Mouse (Mus musculus): ENCODE measurements around the gene Ptprt. TPM values are rescaled to one million over a fixed set of nuclear protein-coding genes. Genes with fewer than 3 reads are reported as not detected.

Ptprt gene
- total RNA-seq, 2 experiments from 2014 or later, result 0.03 TPM

- no peak for DNase-seq (ENCODE audit: low spot score in 2 of 2)
Observed at GRCm38 (mm10) chr2:162413073-162413812, 247.7 kb downstream of the Ptprt start.

DNA sequence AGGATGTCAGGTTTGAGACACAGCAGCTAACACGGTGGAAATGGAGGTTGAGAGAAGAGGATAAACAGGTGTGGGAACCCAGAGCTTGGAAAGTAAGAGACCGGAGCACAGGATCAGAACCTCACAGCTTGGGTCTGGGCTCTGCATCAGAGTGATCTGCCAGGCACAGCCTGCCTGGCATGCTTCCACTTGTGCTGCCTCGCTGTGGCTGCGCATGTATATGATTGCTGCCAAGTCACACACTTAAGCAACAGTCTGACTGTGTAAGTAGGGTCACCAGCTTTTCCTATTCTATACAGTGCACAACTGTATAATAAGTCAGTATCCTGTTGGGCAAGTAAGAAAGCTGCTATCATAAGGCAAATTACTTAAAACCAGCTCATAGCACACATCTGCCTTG is 249.9 kb downstream of the Ptprt start:
- no peak for DNase-seq (ENCODE audit: low spot score in 2 of 2)

DNA sequence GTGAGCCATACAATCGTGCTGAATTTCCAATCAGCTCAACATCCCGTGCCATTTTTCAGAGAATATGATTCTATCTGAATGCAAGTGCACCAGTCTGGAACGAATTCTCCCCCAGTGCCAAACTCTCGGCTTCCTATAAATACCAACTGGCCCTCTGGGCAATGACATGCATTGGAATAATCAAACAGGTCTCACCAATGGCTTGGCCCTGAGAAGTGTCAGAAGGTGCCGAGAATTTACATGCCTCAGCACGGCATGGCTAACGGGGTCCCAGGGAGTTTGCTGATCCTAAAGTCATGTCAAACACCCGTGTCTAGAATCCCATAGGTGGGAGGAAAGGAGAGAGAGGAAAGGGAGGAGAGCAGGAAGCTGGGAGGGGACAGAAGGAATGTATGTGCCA is 251.7 kb downstream of the Ptprt start:
- DNase-seq (ENCODE audit: low spot score in 2 of 2), result no peak

DNA sequence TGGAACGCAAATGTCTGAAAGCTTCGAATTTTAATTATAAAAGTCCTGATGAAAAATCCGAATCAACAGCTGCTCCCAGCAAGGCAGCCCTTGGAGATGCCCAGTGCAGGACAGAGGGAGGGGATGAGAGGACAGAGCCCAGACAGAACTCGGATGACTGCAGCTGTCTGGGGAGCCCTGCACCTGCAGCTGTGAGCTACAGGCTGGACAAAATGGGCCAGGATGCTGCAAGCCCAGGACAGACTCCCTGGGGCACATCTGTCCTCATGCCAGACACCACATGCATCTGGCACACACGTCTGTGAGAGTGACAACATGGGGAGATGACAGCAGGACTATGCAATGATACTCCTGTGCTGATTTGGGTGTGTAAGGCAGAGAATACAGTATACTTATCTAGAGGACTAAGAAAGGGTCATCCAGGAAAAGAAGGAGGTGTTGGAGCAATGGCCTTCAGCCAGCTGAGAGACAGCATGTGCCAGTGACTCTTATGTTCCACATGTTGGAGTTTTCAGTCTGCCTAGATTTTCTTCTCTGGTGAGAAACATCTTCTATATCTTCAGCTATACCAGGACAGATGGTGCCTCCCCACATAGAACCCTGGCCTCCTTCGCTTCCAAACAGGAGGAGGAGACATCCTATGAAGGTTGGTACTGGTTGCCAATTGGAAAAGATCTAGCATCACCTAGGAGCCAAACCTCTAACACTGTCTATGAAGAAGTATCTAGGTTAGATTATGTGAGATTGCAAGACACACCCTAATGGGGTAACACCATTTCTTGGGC is 259.4 kb downstream of the Ptprt start:
- no peak for DNase-seq (ENCODE audit: low spot score in 2 of 2)

- DNase-seq (ENCODE audit: low spot score in 2 of 2), result no peak
Observed at GRCm38 (mm10) chr2:162394601-162395000, 266.3 kb downstream of the Ptprt start.

- DNase-seq (ENCODE audit: low spot score in 2 of 2), result no peak
Observed at GRCm38 (mm10) chr2:162391834-162392233, 269.1 kb downstream of the Ptprt start.

DNA sequence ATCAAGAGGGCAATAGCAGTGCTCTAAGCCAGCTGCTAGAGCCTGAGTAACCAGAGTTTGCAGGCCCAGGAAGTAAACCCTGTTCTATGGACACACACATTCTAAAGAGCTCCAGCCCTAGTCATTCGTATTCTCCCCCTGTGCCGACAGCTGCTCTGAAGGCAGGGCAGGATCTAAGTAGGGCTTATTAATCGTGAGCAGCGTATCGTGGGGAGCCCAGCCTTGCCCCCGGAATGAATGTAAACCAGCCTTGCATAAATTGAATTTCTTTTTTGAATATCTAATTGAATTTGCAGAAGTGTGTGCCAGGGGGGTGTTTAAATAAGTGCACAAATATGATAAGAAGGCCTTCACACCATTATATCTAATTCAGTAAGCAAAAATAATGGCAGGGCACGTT is 283.6 kb downstream of the Ptprt start:
- DNase-seq (ENCODE audit: low spot score in 2 of 2), result no peak

DNA sequence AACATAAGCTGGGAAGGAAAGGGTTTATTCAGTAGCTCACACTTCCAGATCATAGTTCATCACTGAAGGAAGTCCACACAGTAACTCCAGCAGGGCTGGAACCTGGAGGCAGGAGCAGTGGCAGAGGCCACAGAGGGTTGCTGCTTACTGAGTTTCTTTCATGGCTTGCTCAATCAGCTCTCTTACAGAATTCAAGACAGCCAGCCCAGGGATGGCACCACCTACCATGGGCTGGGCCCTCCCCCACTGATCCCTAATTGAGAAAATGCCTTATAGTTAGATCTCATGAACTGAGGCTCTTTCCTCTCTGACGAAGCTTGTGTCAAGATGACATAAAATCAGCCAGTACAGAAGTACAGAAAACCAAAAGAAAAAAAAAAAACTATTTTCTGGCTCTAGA is 311.9 kb downstream of the Ptprt start:
- no peak for DNase-seq (ENCODE audit: low spot score in 2 of 2)

- DNase-seq (ENCODE audit: low spot score in 2 of 2), result no peak
Observed at GRCm38 (mm10) chr2:162341846-162342245, 319.1 kb downstream of the Ptprt start.

- no peak for DNase-seq (ENCODE audit: low spot score in 2 of 2)
Observed at GRCm38 (mm10) chr2:162340231-162340630, 320.7 kb downstream of the Ptprt start.

- DNase-seq (ENCODE audit: low spot score in 2 of 2), result no peak
Observed at GRCm38 (mm10) chr2:162332066-162332683, 328.8 kb downstream of the Ptprt start.

- no peak for DNase-seq (ENCODE audit: low spot score in 2 of 2)
Observed at GRCm38 (mm10) chr2:162329430-162329829, 331.5 kb downstream of the Ptprt start.

DNA sequence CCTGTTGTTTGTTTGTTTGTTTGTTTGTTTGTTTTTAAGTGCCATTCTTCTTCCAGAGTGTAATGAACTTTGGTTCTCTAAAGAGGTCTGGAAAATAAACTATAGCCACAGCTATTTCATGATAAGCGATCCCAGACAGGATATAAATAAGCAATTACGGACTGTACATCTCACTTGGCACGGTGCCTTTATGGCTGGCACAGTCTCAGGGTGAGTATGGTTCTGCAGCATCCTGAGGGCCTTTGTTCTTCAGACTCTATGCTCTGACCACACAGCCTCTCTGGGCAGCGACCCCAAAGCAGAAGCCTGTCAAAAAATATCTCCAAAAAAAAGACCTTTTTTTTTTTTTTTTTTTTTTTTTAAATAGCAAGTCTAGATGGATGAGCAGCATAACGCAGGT is 338.5 kb downstream of the Ptprt start:
- no peak for DNase-seq (ENCODE audit: low spot score in 2 of 2)

DNA sequence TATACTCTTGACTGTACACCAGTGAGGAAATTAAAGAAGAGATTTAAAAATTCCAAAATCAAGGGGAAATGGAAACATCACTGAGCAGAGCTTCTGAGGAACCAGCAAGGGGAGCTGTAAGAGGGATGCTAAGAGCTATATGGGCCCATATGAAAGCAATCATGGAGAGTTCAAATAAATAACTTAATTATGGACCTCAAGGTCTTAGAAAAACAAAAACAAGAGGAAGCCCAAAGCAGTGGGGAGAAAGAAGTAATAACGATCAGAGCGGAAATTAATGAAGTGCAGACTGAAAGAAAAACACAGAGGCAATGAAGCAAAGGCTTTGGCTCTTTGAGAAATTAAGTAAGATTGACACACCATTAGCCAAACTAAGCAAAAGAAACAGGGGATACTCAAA is 353.0 kb downstream of the Ptprt start:
- DNase-seq (ENCODE audit: low spot score in 2 of 2), result no peak

- no peak for DNase-seq (ENCODE audit: low spot score in 2 of 2)
Observed at GRCm38 (mm10) chr2:162294070-162294469, 366.9 kb downstream of the Ptprt start.

GRCm38 (mm10) chr2:162282606-162283005 is 378.3 kb downstream of the Ptprt start:
- no peak for DNase-seq (ENCODE audit: low spot score in 2 of 2)

- no peak for DNase-seq (ENCODE audit: low spot score in 2 of 2)
Observed at GRCm38 (mm10) chr2:162282121-162282520, 378.8 kb downstream of the Ptprt start.

- no peak for DNase-seq (ENCODE audit: low spot score in 2 of 2)
Observed at GRCm38 (mm10) chr2:162273826-162274225, 387.1 kb downstream of the Ptprt start.

- DNase-seq (ENCODE audit: low spot score in 2 of 2), result no peak
Observed at GRCm38 (mm10) chr2:162251272-162251671, 409.7 kb downstream of the Ptprt start.

- no peak for DNase-seq (ENCODE audit: low spot score in 2 of 2)
Observed at GRCm38 (mm10) chr2:162248296-162248695, 412.7 kb downstream of the Ptprt start.

- DNase-seq (ENCODE audit: low spot score in 2 of 2), result no peak
Observed at GRCm38 (mm10) chr2:162222476-162222875, 438.5 kb downstream of the Ptprt start.

- DNase-seq (ENCODE audit: low spot score in 2 of 2), result no peak
Observed at GRCm38 (mm10) chr2:162220586-162220985, 440.4 kb downstream of the Ptprt start.
